Mouse (Mus musculus) natural killer cell, adult 2 months (primary cell): ENCODE measurements around the gene Cfap70.
A peak's percentile ranks its signal among the peaks of the same experiment; 100 is the strongest.

ENCODE experiments used
- DNase-seq, 2 experiments: peaks; one replicate each; pipeline ENCODE4 v3.0.0; 2022; ENCODE audit warnings: low spot score in 2 of 2

Gene Cfap70

GRCm38 (mm10) chr14:20423046-20423445, 29.0 kb downstream of the Cfap70 start:
- DNase-seq = no peak

GRCm38 (mm10) chr14:20422257-20422656, 29.8 kb downstream of the Cfap70 start:
- no peak for DNase-seq

- peak in 1 of 2 experiments; percentile 25 for DNase-seq
These were observed 52.0 kb downstream of the Cfap70 start for GRCm38 (mm10) chr14:20400071-20400470.

- DNase-seq = peak in 1 of 2 experiments; percentile 41
These were observed 53.2 kb downstream of the Cfap70 start for GRCm38 (mm10) chr14:20398864-20399263.

GRCm38 (mm10) chr14:20397220-20397619, 54.8 kb downstream of the Cfap70 start:
- DNase-seq = no peak

- peak; percentile 91 to 95 for DNase-seq
These were observed 58.7 kb downstream of the Cfap70 start, which contains the start of gene Mrps16 for GRCm38 (mm10) chr14:20393205-20393913. Mrps16 (minus strand) TSS chr14:20393634.

GRCm38 (mm10) chr14:20392326-20392725, 59.7 kb downstream of the Cfap70 start:
- DNase-seq = no peak

- no peak for DNase-seq
These were observed 62.5 kb downstream of the Cfap70 start for GRCm38 (mm10) chr14:20389446-20390079.

- peak; percentile 87 to 89 for DNase-seq
These were observed 63.4 kb downstream of the Cfap70 start, which contains the start of gene Dnajc9 for GRCm38 (mm10) chr14:20388441-20389129. Dnajc9 (minus strand) TSS chr14:20388910.

- peak in 1 of 2 experiments; percentile 66 for DNase-seq
These were observed 72.1 kb downstream of the Cfap70 start for GRCm38 (mm10) chr14:20379753-20380430.

GRCm38 (mm10) chr14:20379087-20379640, 72.9 kb downstream of the Cfap70 start:
- peak in 1 of 2 experiments; percentile 47 for DNase-seq

- DNase-seq = peak; percentile 56 to 74
These were observed 73.5 kb downstream of the Cfap70 start for GRCm38 (mm10) chr14:20378313-20379061.

GRCm38 (mm10) chr14:20377112-20377521, 74.9 kb downstream of the Cfap70 start:
- no peak for DNase-seq

GRCm38 (mm10) chr14:20371854-20372253, 80.2 kb downstream of the Cfap70 start:
- no peak for DNase-seq

- DNase-seq = peak in 1 of 2 experiments; percentile 36
These were observed 81.2 kb downstream of the Cfap70 start for GRCm38 (mm10) chr14:20370798-20371197.

GRCm38 (mm10) chr14:20368271-20368670, 83.8 kb downstream of the Cfap70 start:
- no peak for DNase-seq

GRCm38 (mm10) chr14:20363230-20363629, 88.8 kb downstream of the Cfap70 start:
- DNase-seq = no peak

- peak; percentile 92 to 94 for DNase-seq
These were observed 104.0 kb downstream of the Cfap70 start, which contains the start of the genes Ecd and Fam149b for GRCm38 (mm10) chr14:20347991-20348541. Ecd (minus strand) TSS chr14:20348121. Fam149b (plus strand) TSS chr14:20348162.

GRCm38 (mm10) chr14:20347441-20347990, 104.5 kb downstream of the Cfap70 start:
- DNase-seq = no peak

- DNase-seq = no peak
These were observed 106.1 kb downstream of the Cfap70 start for GRCm38 (mm10) chr14:20345885-20346284.
